Mouse (Mus musculus): ENCODE data around the gene Gmfg. TPM values are rescaled to one million over a fixed set of nuclear protein-coding genes. Genes with fewer than 3 reads are reported as not detected.

Gene Gmfg
- polyA plus RNA-seq, 1 experiment: 4.0 TPM

DNA sequence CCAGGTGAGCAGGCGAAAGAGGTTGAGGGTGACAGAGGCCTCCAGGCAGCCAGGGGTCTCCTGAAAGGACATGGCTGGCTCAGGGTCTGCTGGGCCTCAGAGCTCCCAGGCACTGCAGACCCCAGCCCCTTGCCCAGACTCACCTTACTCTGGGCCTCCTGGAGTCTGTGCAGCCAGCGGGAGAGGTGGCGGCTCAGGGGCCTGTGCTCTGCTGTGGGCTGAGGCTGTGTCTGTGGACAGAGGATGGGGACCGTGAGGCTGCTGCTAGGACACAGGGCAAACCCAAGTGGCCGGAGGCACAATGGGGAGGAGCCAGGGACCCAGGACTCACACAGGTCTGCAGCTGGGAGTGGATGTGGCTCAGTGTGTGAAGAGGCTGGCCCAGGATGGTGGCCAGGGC is 40.1 kb downstream of the Gmfg start:
- no peak for DNase-seq (ENCODE audit: extremely low spot score in 1 of 2, low spot score in 1 of 2)

DNA sequence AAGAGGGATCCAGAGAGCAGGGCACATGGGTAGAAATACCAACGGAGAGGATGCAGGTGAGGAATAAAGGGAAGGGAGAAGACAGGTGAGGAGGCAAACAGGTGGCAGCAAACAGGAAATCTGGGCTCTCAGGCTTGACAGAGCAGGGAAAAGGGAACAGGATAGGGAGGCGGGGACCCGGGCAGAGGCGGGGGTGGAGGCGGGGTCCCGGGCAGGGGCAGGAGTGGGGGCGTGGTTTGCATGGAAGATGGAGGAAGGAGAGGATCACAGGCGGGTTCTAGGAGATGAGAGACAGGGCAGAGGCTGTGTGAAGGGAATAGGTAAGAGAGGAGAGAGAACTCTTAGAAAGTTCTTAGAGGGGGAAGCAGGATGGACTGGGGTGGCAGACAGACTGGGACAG is 41.6 kb downstream of the Gmfg start:
- no peak for DNase-seq (ENCODE audit: extremely low spot score in 1 of 2, low spot score in 1 of 2)

DNA sequence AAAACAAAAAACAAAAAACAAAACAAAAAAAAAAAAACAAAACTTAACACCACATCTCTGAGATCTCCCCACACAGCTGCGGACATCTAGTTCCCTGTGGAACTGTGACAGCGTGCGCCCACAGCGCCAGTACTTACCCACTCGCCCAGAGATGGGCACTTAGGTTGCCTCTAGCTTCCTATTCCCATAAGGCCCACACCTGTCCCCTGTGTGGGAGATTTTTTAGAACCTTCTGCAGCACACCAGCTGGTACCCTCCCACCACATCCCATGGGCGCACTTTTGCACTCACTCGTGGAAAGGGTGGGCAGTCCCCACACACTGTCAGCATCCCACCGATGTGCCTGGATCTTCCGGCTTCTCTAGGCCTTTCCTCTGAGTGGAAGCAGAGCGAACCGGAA is 45.6 kb downstream of the Gmfg start:
- peak in 1 of 2 experiments; percentile 54 for DNase-seq (ENCODE audit: extremely low spot score in 1 of 2, low spot score in 1 of 2)

DNA sequence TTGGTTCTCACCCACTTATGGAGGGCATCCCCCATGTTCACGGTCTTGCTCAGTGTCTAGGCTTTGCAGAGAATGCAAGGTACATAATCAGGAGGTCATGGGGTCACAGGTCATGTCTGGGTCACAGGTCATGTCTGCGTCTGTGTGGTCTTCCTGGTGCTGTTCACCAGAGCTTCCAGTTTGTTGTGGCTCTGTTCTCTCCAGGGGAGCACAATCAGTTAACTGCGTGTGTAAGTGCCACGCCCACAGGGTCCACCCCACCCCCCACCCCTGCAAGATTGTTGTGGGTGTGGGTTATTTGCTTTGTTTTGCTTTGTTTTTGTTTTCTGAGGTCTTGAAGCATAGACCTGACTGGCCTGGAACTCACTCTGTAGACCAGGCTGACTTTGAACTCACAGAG is 46.9 kb downstream of the Gmfg start:
- no peak for DNase-seq (ENCODE audit: extremely low spot score in 1 of 2, low spot score in 1 of 2)

DNA sequence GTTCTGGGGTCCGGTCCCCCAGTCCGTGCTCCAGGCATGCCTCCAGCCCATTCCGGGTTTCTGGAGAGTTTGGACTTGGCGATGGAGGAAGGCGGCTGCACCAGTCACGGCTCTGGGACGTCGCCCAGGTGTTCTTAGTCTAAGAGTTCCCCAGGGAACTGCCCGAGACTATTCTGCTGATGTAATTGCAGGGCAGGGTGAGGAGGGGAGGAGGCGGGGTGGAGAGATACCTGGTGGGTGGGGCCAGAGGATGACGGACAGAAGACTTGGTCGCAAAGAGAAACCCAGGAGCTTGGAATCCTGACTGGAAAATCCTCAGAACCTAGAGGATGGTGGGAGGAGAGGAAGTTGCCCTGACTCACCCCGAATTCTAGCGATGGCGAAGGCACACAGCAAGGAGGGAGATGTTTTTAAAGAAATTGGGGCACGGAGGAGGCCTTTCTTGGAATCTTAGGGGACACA is 50.8 kb downstream of the Gmfg start:
- peak in 1 of 2 experiments; percentile 70 for DNase-seq (ENCODE audit: extremely low spot score in 1 of 2, low spot score in 1 of 2)

DNA sequence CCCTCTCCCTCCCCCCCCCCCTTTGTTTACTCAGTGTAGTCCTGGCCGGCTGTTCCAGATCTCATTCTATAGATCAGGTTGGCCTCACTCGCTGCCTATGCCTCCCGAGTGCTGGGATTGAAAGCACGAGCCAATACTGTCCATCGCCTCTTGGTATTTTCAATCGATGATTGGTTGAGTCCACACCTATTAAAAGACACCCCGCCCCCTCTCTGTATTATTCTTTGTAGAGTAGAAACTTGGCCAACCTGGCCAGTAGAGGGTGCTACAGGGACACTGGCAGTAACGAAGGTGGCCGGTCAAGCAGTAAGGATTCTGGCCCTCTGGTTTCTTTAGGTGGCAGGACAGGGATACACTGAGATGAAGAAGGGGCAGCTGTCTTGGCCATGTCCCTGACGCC is 53.2 kb downstream of the Gmfg start:
- DNase-seq (ENCODE audit: extremely low spot score in 1 of 2, low spot score in 1 of 2): peak in 1 of 2 experiments; percentile 59

DNA sequence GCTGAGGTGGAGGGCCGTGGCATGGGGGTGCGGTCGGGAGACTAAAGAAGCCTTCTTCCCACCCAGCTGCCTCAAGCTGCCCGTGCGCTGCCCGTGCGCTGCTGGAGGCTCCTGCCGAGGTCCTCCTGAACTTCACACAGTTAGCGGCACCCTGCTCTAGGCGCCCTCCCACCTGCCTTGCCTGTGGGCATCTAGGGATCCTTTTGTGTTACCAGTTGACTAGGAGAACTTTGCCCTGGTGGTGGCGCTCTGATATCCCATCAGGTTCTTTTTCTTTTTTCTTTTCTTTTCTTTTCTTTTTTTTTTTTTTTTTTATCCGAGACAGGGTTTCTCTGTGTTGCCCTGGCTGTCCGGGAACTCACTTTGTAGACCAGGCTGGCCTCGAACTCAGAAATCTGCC is 53.7 kb downstream of the Gmfg start:
- no peak for DNase-seq (ENCODE audit: extremely low spot score in 1 of 2, low spot score in 1 of 2)

DNA sequence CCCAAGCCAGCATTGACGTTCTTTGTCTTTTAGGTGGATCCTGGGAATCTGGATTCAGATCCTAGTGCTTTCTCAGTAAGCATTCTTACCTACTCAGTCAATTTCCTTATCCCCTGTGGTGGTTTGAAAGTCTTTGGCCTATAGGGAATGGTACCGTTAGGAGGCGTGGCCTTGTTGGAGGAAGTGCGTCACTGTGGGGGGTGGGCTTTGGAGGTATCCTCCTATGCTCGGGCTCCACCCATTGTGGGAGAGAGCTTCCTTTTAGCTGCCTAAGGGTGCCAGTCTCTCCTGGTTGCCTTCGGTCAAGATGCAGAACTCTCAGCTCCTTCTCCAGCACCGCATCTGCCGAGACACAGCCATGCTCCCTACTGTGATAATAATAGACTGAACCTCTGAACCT is 55.1 kb downstream of the Gmfg start:
- DNase-seq (ENCODE audit: extremely low spot score in 1 of 2, low spot score in 1 of 2): no peak

DNA sequence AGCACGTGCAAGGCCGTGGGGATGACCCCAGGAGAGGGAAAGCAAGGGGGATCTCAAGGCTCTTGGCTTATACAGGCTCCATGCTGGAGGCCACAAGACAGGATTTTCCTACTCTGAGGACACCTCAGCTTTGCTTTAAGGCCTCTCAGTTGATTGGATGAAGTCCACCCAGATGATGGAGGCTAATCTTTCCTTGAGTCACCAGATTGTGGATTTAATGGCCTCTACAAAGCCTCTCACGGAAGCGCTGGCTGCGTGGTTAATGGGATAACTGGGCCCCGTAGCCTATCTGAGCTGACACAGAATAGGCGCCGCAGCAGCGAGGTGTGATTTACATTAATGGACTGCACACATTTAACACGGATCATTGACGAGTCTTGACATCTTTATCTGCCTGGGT is 58.2 kb downstream of the Gmfg start:
- DNase-seq (ENCODE audit: extremely low spot score in 1 of 2, low spot score in 1 of 2): no peak

Other genes starting within 250 kb of the Gmfg start
- gene Eid2, start 169.6 kb upstream of the Gmfg start, polyA plus RNA-seq (2012; rRNA removed): 56.5 and 57.0 TPM in 2 replicates
- gene Eid2b, start 159.7 kb upstream of the Gmfg start, polyA plus RNA-seq (2012; rRNA removed): 29.7 and 32.9 TPM in 2 replicates
- 1.7 and 1.8 TPM in 2 replicates for gene Selenov, start 146.3 kb upstream of the Gmfg start, polyA plus RNA-seq (2012; rRNA removed)
- gene Dll3, start 135.2 kb upstream of the Gmfg start, polyA plus RNA-seq (2012; rRNA removed): 2.0 and 2.6 TPM in 2 replicates
- 53.0 and 58.6 TPM in 2 replicates for gene Timm50, start 125.4 kb upstream of the Gmfg start, polyA plus RNA-seq (2012; rRNA removed)
- 114 and 117 TPM in 2 replicates for gene Supt5, start 98.7 kb upstream of the Gmfg start, polyA plus RNA-seq (2012; rRNA removed)
- 618 and 661 TPM in 2 replicates for gene Rps16, start 86.8 kb upstream of the Gmfg start, polyA plus RNA-seq (2012; rRNA removed)
- gene Plekhg2, start 64.8 kb upstream of the Gmfg start, polyA plus RNA-seq (2012; rRNA removed): 4.3 and 6.3 TPM in 2 replicates
- 3.1 and 3.9 TPM in 2 replicates for gene Zfp36, start 57.2 kb upstream of the Gmfg start, polyA plus RNA-seq (2012; rRNA removed)
- 32.8 and 39.2 TPM in 2 replicates for gene Med29, start 44.7 kb upstream of the Gmfg start, polyA plus RNA-seq (2012; rRNA removed)
- 149 and 182 TPM in 2 replicates for gene Paf1, start 44.5 kb upstream of the Gmfg start, polyA plus RNA-seq (2012; rRNA removed)
- 39.9 and 40.4 TPM in 2 replicates for gene Lrfn1, start 14.5 kb downstream of the Gmfg start, polyA plus RNA-seq (2012; rRNA removed)
- not detected in 2 replicates for gene Ifnl2, start 73.0 kb downstream of the Gmfg start, polyA plus RNA-seq (2012; rRNA removed)
- gene Ifnl3, start 85.4 kb downstream of the Gmfg start, polyA plus RNA-seq (2012; rRNA removed): not detected in 2 replicates
- gene Sycn, start 103.4 kb downstream of the Gmfg start, polyA plus RNA-seq (2012; rRNA removed): 0.40 TPM in 1 of 2 replicates, not detected in the other
- 1.1 and 2.1 TPM in 2 replicates for gene Nccrp1, start 109.8 kb downstream of the Gmfg start, polyA plus RNA-seq (2012; rRNA removed)
- 62.4 and 66.9 TPM in 2 replicates for gene Samd4b, start 160.7 kb downstream of the Gmfg start, polyA plus RNA-seq (2012; rRNA removed)
- gene Pak4, start 160.7 kb downstream of the Gmfg start, polyA plus RNA-seq (2012; rRNA removed): 8.7 and 8.8 TPM in 2 replicates
- 1.2 and 3.9 TPM in 2 replicates for gene Acp7, start 193.9 kb downstream of the Gmfg start, polyA plus RNA-seq (2012; rRNA removed)

Measured in frontal cortex, adult 2 months (tissue).